In genomic region chr1:162531584-162531983, GRCm38 (mm10) we compare ENCODE assay signal across 16 mouse cellular contexts. TPM values are rescaled to one million over a fixed set of nuclear protein-coding genes. Genes with fewer than 3 reads are reported as not detected.
DNase-seq lines count a peak whose midpoint lies in the region; ATAC-seq and TF ChIP-seq lines count a peak whose summit lies in the region.
"Had no signal": no experiment of that assay in that cellular context is flagged by ENCODE, and none has a peak within 500 bp of the region (broad histone marks: within the 10 kb centered on the region; RNA-seq: fewer than 3 reads in every experiment).

No protein-coding gene starts in this region.

- no peak overlapping the region for H3K9ac ChIP-seq in kidney, postnatal 0 days (ENCODE audit: low read depth, low read length)
- H3K9ac ChIP-seq: embryonic facial prominence, embryonic 13.5 days; lung, embryonic 15.5 days; midbrain, embryonic 12.5 days had no signal

- intact Hi-C loops in left cerebral cortex, postnatal 25 days (cut with DNase I), result loop anchor here (10.0 kb wide), 1 partner anchor 557 kb away; the partner anchor contains the start of gene 4930558K02Rik

- TF ChIP-seq CTCF in kidney, postnatal 0 days (IDR thresholded peaks at IDR 0.05; ENCODE audit: low read depth), result peak; percentile 73

- no peak overlapping the region for H3K4me2 ChIP-seq in kidney, postnatal 0 days (ENCODE audit: low read length)
- H3K4me2 ChIP-seq: embryonic facial prominence, embryonic 13.5 days; lung, embryonic 15.5 days; midbrain, embryonic 12.5 days had no signal

- no peak for ATAC-seq in kidney, postnatal 0 days (replicated peaks; ENCODE audit: low FRiP score, low read depth)
- ATAC-seq: forebrain, embryonic 14.5 days had no signal

- no peaks in the 10 kb centered on the region for H3K9me3 ChIP-seq in kidney, postnatal 0 days (replicated peaks; ENCODE audit: low read length)
- H3K9me3 ChIP-seq: lung, embryonic 15.5 days; midbrain, embryonic 12.5 days had no signal

- H3K4me3 ChIP-seq in kidney, postnatal 0 days (replicated peaks; ENCODE audit: low read depth, low read length), result no peak overlapping the region
- H3K4me3 ChIP-seq: embryonic facial prominence, embryonic 13.5 days; lung, embryonic 15.5 days; midbrain, embryonic 12.5 days had no signal

- no peaks in the 10 kb centered on the region for H3K4me1 ChIP-seq in kidney, postnatal 0 days (replicated peaks; ENCODE audit: insufficient read depth, low read length)
- H3K4me1 ChIP-seq: embryonic facial prominence, embryonic 13.5 days; lung, embryonic 15.5 days; midbrain, embryonic 12.5 days had no signal

- H3K36me3 ChIP-seq in kidney, postnatal 0 days (ENCODE audit: insufficient read depth, low read length), result peaks cover 28% of the 10 kb centered on the region

- H3K27me3 ChIP-seq in kidney, postnatal 0 days (ENCODE audit: insufficient read depth, low read length), result no peaks in the 10 kb centered on the region
- H3K27me3 ChIP-seq: embryonic facial prominence, embryonic 13.5 days; lung, embryonic 15.5 days; midbrain, embryonic 12.5 days had no signal

- 80% methylated on average over 4 of the region's 4 CpGs for WGBS in kidney, postnatal 0 days

- peak; percentile 32 for DNase-seq in adrenal gland, postnatal 14 days
- DNase-seq in adrenal gland, adult 8-10 months, result no peak
- DNase-seq in kidney, postnatal 0 days (ENCODE audit: low spot score), result no peak
- no peak for DNase-seq in kidney, postnatal 4 days
- peak; percentile 16 for DNase-seq in thymus, postnatal 4 days
- no peak for DNase-seq in thymus, adult 18-20 months
- DNase-seq in left cerebral cortex, postnatal 25 days (ENCODE audit: low spot score in 2 of 2), result no peak
- DNase-seq in layer of hippocampus, adult 9-11 months, result no peak
- DNase-seq: cerebellum, postnatal 25 days; heart, postnatal 10 days; kidney, adult 11 months; left cerebral cortex, postnatal 4 days had no signal

- no peak overlapping the region for H3K27ac ChIP-seq in kidney, postnatal 0 days
- H3K27ac ChIP-seq: embryonic facial prominence, embryonic 13.5 days; lung, embryonic 15.5 days; midbrain, embryonic 12.5 days had no signal

RNA-seq across cellular contexts. Expression of gene Mettl13, which starts 16.8 kb away (rescaled TPM):
- total RNA-seq in adrenal gland, postnatal 14 days (2021), result 16.8 and 17.3 TPM in 2 replicates
- 10 to 100 TPM; 16.3 to 34.5 (median 22.1) TPM for total RNA-seq in adrenal gland, adult 8-10 months (2022)
- polyA plus RNA-seq in kidney, postnatal 0 days (2015; fragmentation: Nextera tagmentation; extraction: Ambion mirVana), result 16.3 and 19.0 TPM in 2 replicates
- 10 to 100 TPM; 10.5 to 10.7 TPM for total RNA-seq in left cerebral cortex, postnatal 25 days (2021)

RNA-seq across cellular contexts. Expression of gene Vamp4, which starts 38.7 kb away (rescaled TPM):
- total RNA-seq in adrenal gland, postnatal 14 days (2021), result 30.9 and 36.7 TPM in 2 replicates
- total RNA-seq in adrenal gland, adult 8-10 months (2022), result 10 to 100 TPM; 43.3 to 63.0 (median 53.2) TPM
- polyA plus RNA-seq in kidney, postnatal 0 days (2015; fragmentation: Nextera tagmentation; extraction: Ambion mirVana), result 53.6 and 56.5 TPM in 2 replicates
- total RNA-seq in left cerebral cortex, postnatal 25 days (2021), result 100 to 1,000 TPM; 111 TPM

RNA-seq across cellular contexts. Expression of gene Dnm3, which starts 53.8 kb away (rescaled TPM):
- total RNA-seq in adrenal gland, postnatal 14 days (2021), result 10.4 and 17.0 TPM in 2 replicates
- total RNA-seq in adrenal gland, adult 8-10 months (2022), result 10 to 100 TPM; 13.8 to 48.5 (median 27.9) TPM
- 8.3 and 9.6 TPM in 2 replicates for polyA plus RNA-seq in kidney, postnatal 0 days (2015; fragmentation: Nextera tagmentation; extraction: Ambion mirVana)
- 10 to 100 TPM; 87.6 to 94.1 TPM for total RNA-seq in left cerebral cortex, postnatal 25 days (2021)

Comparison
In these comparisons a context has a peak if more than half of its experiments do, and no peak if none do; other contexts are left out.
1. DNase-seq: peak in adrenal gland, postnatal 14 days (single experiment) and thymus, postnatal 4 days (single experiment); none in adrenal gland, adult 8-10 months (single experiment), kidney, postnatal 0 days (single experiment), kidney, postnatal 4 days (0 of 2), thymus, adult 18-20 months (0 of 2), left cerebral cortex, postnatal 25 days (0 of 2) and layer of hippocampus, adult 9-11 months (single experiment).